Mouse (Mus musculus): ENCODE measurements around the gene Psme4.
"Not testable (repeated sequence)": the region's sequence is repeated elsewhere in the genome, so short reads cannot be mapped to it uniquely, and the experiment has no call there.

- not testable (repeated sequence) for TF ChIP-seq POLR2A (IDR thresholded peaks at IDR 0.05; ENCODE audit: control insufficient read depth, extremely low read depth, insufficient read depth, low read length, poor library complexity); CTCF (IDR thresholded peaks at IDR 0.05; ENCODE audit: borderline replicate concordance, control insufficient read depth, extremely low read depth, insufficient read depth, low read length, poor library complexity)
Measured at GRCm38 (mm10) chr11:30754486-30754854, 17.1 kb upstream of the Psme4 start.

Measured in thymus, adult 2 months (tissue).